Mouse (Mus musculus) intestine, postnatal 0 days (tissue): ENCODE results near the gene Acsbg2. TPM values are rescaled to one million over a fixed set of nuclear protein-coding genes. Genes with fewer than 3 reads are reported as not detected.

Experiments used
- ATAC-seq: fragments of 200-750 bp; cut with Nextera tagmentation; 2 replicates; pipeline ENCODE4 v1.8.0; 2017; ENCODE audit warnings: mild to moderate bottlenecking, moderate TSS enrichment, moderate library complexity
- H3K27ac ChIP-seq: fragments of 300-500 bp; sonication (generic); 2 replicates; pipeline ENCODE4 v1.5.1; 2014; ENCODE audit warnings: mild to moderate bottlenecking, low read depth, low read length, moderate library complexity
- H3K27me3 ChIP-seq: fragments of 300-500 bp; sonication (generic); replicated peaks from 2 replicates; pipeline ENCODE4 v1.6.1; 2014; ENCODE audit warnings: low read length, mixed read lengths; ENCODE audit not compliant: control insufficient read depth, insufficient read depth
- H3K36me3 ChIP-seq: fragments of 300-500 bp; sonication (generic); 2 replicates; pipeline ENCODE4 v1.6.1; 2014; ENCODE audit warnings: mild to moderate bottlenecking, moderate library complexity; ENCODE audit not compliant: control insufficient read depth, insufficient read depth
- H3K4me1 ChIP-seq: fragments of 300-500 bp; sonication (generic); replicated peaks from 2 replicates; pipeline ENCODE4 v1.6.1; 2014; ENCODE audit warnings: antibody characterized with exemption, low read length, mixed read lengths; ENCODE audit not compliant: control insufficient read depth, insufficient read depth
- H3K4me2 ChIP-seq: fragments of 300-500 bp; sonication (generic); replicated peaks from 2 replicates; pipeline ENCODE4 v1.6.1; 2014; ENCODE audit warnings: low read depth, mild to moderate bottlenecking, moderate library complexity
- H3K4me3 ChIP-seq: fragments of 300-500 bp; sonication (generic); 2 replicates; pipeline ENCODE4 v1.5.1; 2014; ENCODE audit warnings: low read depth, low read length
- H3K9ac ChIP-seq: fragments of 300-500 bp; sonication (generic); 2 replicates; pipeline ENCODE4 v1.6.1; 2014; ENCODE audit warnings: mild to moderate bottlenecking, low read depth, low read length
- H3K9me3 ChIP-seq: fragments of 300-500 bp; sonication (generic); 2 replicates; pipeline ENCODE4 v1.6.1; 2016; ENCODE audit warnings: mixed run types; ENCODE audit not compliant: control insufficient read depth
- CTCF ChIP-seq: sonication (generic); IDR thresholded peaks from 2 replicates; pipeline ENCODE4 v1.5.1; 2016; ENCODE audit warnings: low read depth, mild to moderate bottlenecking, control low read depth, antibody characterized with exemption, moderate library complexity
- WGBS: fragments of 180-500 bp; shearing (Covaris S2); extraction: QIAGEN DNeasy Blood & Tissue Kit; methylation state at CpG from one replicate; pipeline ENCODE4 v1.1.7; 2014; 5-methylcytosine and 5-hydroxymethylcytosine counted together
- polyA plus RNA-seq: library from polyadenylated mRNA; unstranded; fragments of >200 nt; fragmentation: Nextera tagmentation; extraction: Ambion mirVana; gene quantifications from 2 replicates; pipeline ENCODE4 v1.2.1, GENCODE M21; 2015

Gene Acsbg2
- polyA plus RNA-seq, 1 experiment from 2014 or later: not detected

GRCm38 (mm10) chr17:56890018-56890417 is 15.8 kb upstream of the Acsbg2 start:
- no peak for ATAC-seq
- H3K36me3 ChIP-seq: peaks cover 36% of the 10 kb centered on the region
- WGBS: 99% methylated on average over 2 of the region's 2 CpGs

GRCm38 (mm10) chr17:56888050-56888449 is 13.8 kb upstream of the Acsbg2 start:
- ATAC-seq: no peak
- no peak overlapping the region for H3K4me3 ChIP-seq
- H3K4me1 ChIP-seq: no peaks in the 10 kb centered on the region
- H3K27ac ChIP-seq: no peak overlapping the region
- 88% methylated on average over 2 of the region's 3 CpGs for WGBS
- no peaks in the 10 kb centered on the region for H3K27me3 ChIP-seq
- H3K9ac ChIP-seq: no peak overlapping the region
- peak; percentile 26; the same call in 1 of the 2 replicates for TF ChIP-seq CTCF
- H3K4me2 ChIP-seq: no peak overlapping the region
- no peaks in the 10 kb centered on the region for H3K9me3 ChIP-seq
- peaks cover 17% of the 10 kb centered on the region for H3K36me3 ChIP-seq

More at GRCm38 (mm10) chr17:56890018-56890417, 15.8 kb upstream of the Acsbg2 start:
- no peaks in the 10 kb centered on the region for H3K4me1 ChIP-seq
- no peak overlapping the region for H3K4me2 ChIP-seq
- H3K27me3 ChIP-seq: no peaks in the 10 kb centered on the region
- H3K27ac ChIP-seq: no peak overlapping the region
- TF ChIP-seq CTCF: no peak
- H3K4me3 ChIP-seq: no peak overlapping the region
- no peak overlapping the region for H3K9ac ChIP-seq
- no peaks in the 10 kb centered on the region for H3K9me3 ChIP-seq

GRCm38 (mm10) chr17:56884809-56885208 is 10.6 kb upstream of the Acsbg2 start:
- no peaks in the 10 kb centered on the region for H3K36me3 ChIP-seq
- no peaks in the 10 kb centered on the region for H3K27me3 ChIP-seq
- no peak for TF ChIP-seq CTCF
- H3K4me1 ChIP-seq: no peaks in the 10 kb centered on the region
- no peak overlapping the region for H3K9ac ChIP-seq
- H3K27ac ChIP-seq: no peak overlapping the region
- H3K4me2 ChIP-seq: no peak overlapping the region
- ATAC-seq: no peak
- H3K4me3 ChIP-seq: no peak overlapping the region
- H3K9me3 ChIP-seq: no peaks in the 10 kb centered on the region
- WGBS: 87% methylated on average over 17 of the region's 17 CpGs

GRCm38 (mm10) chr17:56884331-56884730 is 10.1 kb upstream of the Acsbg2 start:
- Histone ChIP-seq H3K4me1 (no peaks in the 10 kb centered on the region), H3K4me2 (no peak overlapping the region), H3K27me3 (no peaks in the 10 kb centered on the region), H3K4me3 (no peak overlapping the region), H3K9ac (no peak overlapping the region), H3K9me3 (no peaks in the 10 kb centered on the region), H3K27ac (no peak overlapping the region), H3K36me3 (no peaks in the 10 kb centered on the region)
- WGBS: 67% methylated on average over 5 of the region's 5 CpGs
- TF ChIP-seq CTCF: no peak
- ATAC-seq: no peak

- Histone ChIP-seq H3K27me3 (no peaks in the 10 kb centered on the region), H3K9me3 (no peaks in the 10 kb centered on the region), H3K4me3 (no peak overlapping the region), H3K27ac (no peak overlapping the region), H3K4me2 (peak overlapping the region; percentile 57), H3K4me1 (no peaks in the 10 kb centered on the region), H3K9ac (no peak overlapping the region), H3K36me3 (no peaks in the 10 kb centered on the region)
- 29% methylated on average over 17 of the region's 17 CpGs for WGBS
- ATAC-seq: 0 out of 2 replicates have a peak, but pooled peaks have one; percentile 34
- TF ChIP-seq CTCF: no peak
Observed at GRCm38 (mm10) chr17:56883612-56884011, 9.4 kb upstream of the Acsbg2 start.

- no peaks in the 10 kb centered on the region for H3K36me3 ChIP-seq
- no peak overlapping the region for H3K4me2 ChIP-seq
- no peaks in the 10 kb centered on the region for H3K4me1 ChIP-seq
- 90% methylated on average over 19 of the region's 19 CpGs for WGBS
- no peak for TF ChIP-seq CTCF
- H3K9me3 ChIP-seq: no peaks in the 10 kb centered on the region
- no peak overlapping the region for H3K27ac ChIP-seq
- H3K4me3 ChIP-seq: no peak overlapping the region
- no peak for ATAC-seq
- no peaks in the 10 kb centered on the region for H3K27me3 ChIP-seq
- H3K9ac ChIP-seq: no peak overlapping the region
Observed at GRCm38 (mm10) chr17:56877426-56877825, 3.2 kb upstream of the Acsbg2 start.

GRCm38 (mm10) chr17:56876981-56877380 is 2.7 kb upstream of the Acsbg2 start:
- 62% methylated on average over 8 of the region's 8 CpGs for WGBS
- Histone ChIP-seq H3K4me3 (no peak overlapping the region), H3K27me3 (no peaks in the 10 kb centered on the region), H3K27ac (no peak overlapping the region), H3K36me3 (no peaks in the 10 kb centered on the region), H3K9me3 (no peaks in the 10 kb centered on the region), H3K4me1 (no peaks in the 10 kb centered on the region), H3K9ac (no peak overlapping the region), H3K4me2 (no peak overlapping the region)
- no peak for ATAC-seq
- TF ChIP-seq CTCF: no peak
